Mouse (Mus musculus) MEL (cell line): ENCODE measurements around the gene Zfp60. TPM values are rescaled to one million over a fixed set of nuclear protein-coding genes. Genes with fewer than 3 reads are reported as not detected.

Experiments
- DNase-seq: peaks from one replicate; pipeline ENCODE4 v3.0.0; 2011; ENCODE audit warnings: low read depth, low spot score
- H3K27ac ChIP-seq: 2 replicates; pipeline ENCODE4 v1.5.1; 2012; ENCODE audit warnings: low read depth, mild to moderate bottlenecking, control low read depth, low read length, moderate library complexity; ENCODE audit not compliant: control insufficient read depth
- H3K27me3 ChIP-seq, 2 experiments: fragments of 150-350 bp in 1 of 2; sonication (generic) in 1 of 2; 2 replicates each; pipeline ENCODE4 v1.6.1; 2012; ENCODE audit warnings: low read length in 2 of 2, mild to moderate bottlenecking in 2 of 2, improper control_type of control experiment in 1 of 2, moderate library complexity in 1 of 2; ENCODE audit not compliant: insufficient read depth in 2 of 2, control insufficient read depth in 1 of 2
- H3K36me3 ChIP-seq, 2 experiments: 2 replicates each; pipeline ENCODE4 v1.6.1; 2012 to 2014; ENCODE audit warnings: low read length in 2 of 2, improper control_type of control experiment in 1 of 2, inconsistent platforms in 1 of 2, mild to moderate bottlenecking in 1 of 2; ENCODE audit not compliant: insufficient read depth in 2 of 2, control insufficient read depth in 1 of 2
- H3K4me1 ChIP-seq, 2 experiments: fragments of 150-350 bp in 1 of 2; sonication (generic) in 1 of 2; 2 replicates each; pipeline ENCODE4 v1.6.1; 2012; ENCODE audit warnings: low read length in 2 of 2, improper control_type of control experiment in 1 of 2, mild to moderate bottlenecking in 1 of 2; ENCODE audit not compliant: insufficient read depth in 2 of 2, control insufficient read depth in 1 of 2
- H3K4me3 ChIP-seq, 2 experiments: fragments of 150-350 bp in 1 of 2; sonication (generic) in 1 of 2; 2 replicates each; pipeline ENCODE4 v1.5.1; 2012; ENCODE audit warnings: low read depth in 2 of 2, low read length in 2 of 2, mild to moderate bottlenecking in 2 of 2, moderate library complexity in 2 of 2, control low read depth in 1 of 2, improper control_type of control experiment in 1 of 2; ENCODE audit not compliant: control insufficient read depth in 1 of 2, insufficient read depth in 1 of 2
- H3K79me2 ChIP-seq: 2 replicates; pipeline ENCODE4 v1.6.1; 2012; ENCODE audit warnings: mild to moderate bottlenecking, low read length, moderate library complexity; ENCODE audit not compliant: control insufficient read depth, poor library complexity, insufficient read depth
- H3K9ac ChIP-seq: 2 replicates; pipeline ENCODE4 v1.6.1; 2012; ENCODE audit warnings: low read depth, mild to moderate bottlenecking, control low read depth, low read length, moderate library complexity; ENCODE audit not compliant: control insufficient read depth, poor library complexity, severe bottlenecking
- H3K9me3 ChIP-seq: fragments of 150-350 bp; sonication (generic); replicated peaks from 2 replicates; pipeline ENCODE4 v1.6.1; 2012; ENCODE audit warnings: mild to moderate bottlenecking, low read length, improper control_type of control experiment, moderate library complexity; ENCODE audit not compliant: insufficient read depth
- BHLHE40 ChIP-seq: IDR thresholded peaks from 2 replicates; pipeline ENCODE4 v1.6.1; 2012; ENCODE audit warnings: low read depth, mild to moderate bottlenecking, inconsistent platforms, low read length, improper control_type of control experiment, borderline replicate concordance
- CHD1 ChIP-seq: IDR thresholded peaks from 2 replicates; pipeline ENCODE4 v1.6.1; 2012; ENCODE audit warnings: low read depth, mild to moderate bottlenecking, inconsistent platforms, low read length, improper control_type of control experiment
- CHD2 ChIP-seq: IDR thresholded peaks from 2 replicates; pipeline ENCODE4 v1.6.1; 2011; ENCODE audit warnings: low read length, improper control_type of control experiment
- E2F4 ChIP-seq: IDR thresholded peaks from 2 replicates; pipeline ENCODE4 v1.6.1; 2011; ENCODE audit warnings: low read depth, low read length, improper control_type of control experiment, borderline replicate concordance
- ELF1 ChIP-seq: IDR thresholded peaks from 2 replicates; pipeline ENCODE4 v1.6.1; 2014; ENCODE audit warnings: low read depth, mild to moderate bottlenecking, inconsistent platforms, low read length, improper control_type of control experiment, moderate library complexity
- EP300 ChIP-seq, 2 experiments: IDR thresholded peaks; 2 replicates each; pipeline ENCODE4 v1.6.1; 2011; ENCODE audit warnings: improper control_type of control experiment in 2 of 2, low read length in 2 of 2, low read depth in 1 of 2, mild to moderate bottlenecking in 1 of 2
- GABPA ChIP-seq: IDR thresholded peaks from 2 replicates; pipeline ENCODE4 v1.6.1; 2012; ENCODE audit warnings: low read depth, mild to moderate bottlenecking, inconsistent platforms, low read length, improper control_type of control experiment, moderate library complexity
- GATA1 ChIP-seq: IDR thresholded peaks from 2 replicates; pipeline ENCODE4 v1.6.1; 2011; ENCODE audit warnings: low read depth, low read length, improper control_type of control experiment
- HCFC1 ChIP-seq: IDR thresholded peaks from 2 replicates; pipeline ENCODE4 v1.6.1; 2012; ENCODE audit warnings: low read depth, mild to moderate bottlenecking, inconsistent platforms, low read length, improper control_type of control experiment, moderate library complexity
- JUND ChIP-seq: IDR thresholded peaks from 2 replicates; pipeline ENCODE4 v1.6.1; 2011; ENCODE audit warnings: low read depth, mild to moderate bottlenecking, improper control_type of control experiment, low read length
- KAT2A ChIP-seq: conservative IDR thresholded peaks from 2 replicates; pipeline ENCODE4 v1.6.1; 2012; ENCODE audit warnings: low read depth, low read length, improper control_type of control experiment, inconsistent platforms
- MAFK ChIP-seq: IDR thresholded peaks from 2 replicates; pipeline ENCODE4 v1.6.1; 2011; ENCODE audit warnings: low read depth, mild to moderate bottlenecking, low read length, improper control_type of control experiment, borderline replicate concordance
- MAX ChIP-seq: IDR thresholded peaks from 2 replicates; pipeline ENCODE4 v1.6.1; 2011; ENCODE audit warnings: low read length, improper control_type of control experiment
- MAZ ChIP-seq: IDR thresholded peaks from 2 replicates; pipeline ENCODE4 v1.6.1; 2012; ENCODE audit warnings: low read depth, mild to moderate bottlenecking, inconsistent platforms, low read length, improper control_type of control experiment
- MEF2A ChIP-seq: IDR thresholded peaks from 2 replicates; pipeline ENCODE4 v1.6.1; 2014; ENCODE audit warnings: low read depth, mild to moderate bottlenecking, inconsistent platforms, low read length, improper control_type of control experiment; ENCODE audit not compliant: poor library complexity, insufficient replicate concordance, severe bottlenecking; ENCODE audit errors: extremely low read depth
- MXI1 ChIP-seq: IDR thresholded peaks from 2 replicates; pipeline ENCODE4 v1.6.1; 2011; ENCODE audit warnings: mild to moderate bottlenecking, low read depth, low read length, improper control_type of control experiment
- MYB ChIP-seq: IDR thresholded peaks from 2 replicates; pipeline ENCODE4 v1.6.1; 2011; ENCODE audit warnings: mild to moderate bottlenecking, low read depth, low read length, improper control_type of control experiment
- MYC ChIP-seq: IDR thresholded peaks from 2 replicates; pipeline ENCODE4 v1.6.1; 2011; ENCODE audit warnings: low read depth, mild to moderate bottlenecking, low read length, improper control_type of control experiment, moderate library complexity
- NELFE ChIP-seq: IDR thresholded peaks from 2 replicates; pipeline ENCODE4 v1.6.1; 2011; ENCODE audit warnings: low read depth, low read length, improper control_type of control experiment
- NRF1 ChIP-seq: IDR thresholded peaks from 2 replicates; pipeline ENCODE4 v1.6.1; 2014; ENCODE audit warnings: low read depth, mild to moderate bottlenecking, inconsistent platforms, low read length, improper control_type of control experiment, moderate library complexity; ENCODE audit not compliant: poor library complexity, insufficient read depth, severe bottlenecking
- POLR2A ChIP-seq, 2 experiments: IDR thresholded peaks; 2 replicates each; pipeline ENCODE4 v1.6.1; 2011 to 2012; ENCODE audit warnings: low read length in 2 of 2, mild to moderate bottlenecking in 2 of 2, control low read depth in 1 of 2, improper control_type of control experiment in 1 of 2, low read depth in 1 of 2, moderate library complexity in 1 of 2; ENCODE audit not compliant: control insufficient read depth in 1 of 2, insufficient read depth in 1 of 2, poor library complexity in 1 of 2
- POLR2AphosphoS2 ChIP-seq: IDR thresholded peaks from 2 replicates; pipeline ENCODE4 v1.6.1; 2011; ENCODE audit warnings: low read length, improper control_type of control experiment
- POLR2AphosphoS5 ChIP-seq: IDR thresholded peaks from 2 replicates; pipeline ENCODE4 v1.6.1; 2012; ENCODE audit warnings: low read depth, borderline replicate concordance, mild to moderate bottlenecking, inconsistent platforms, low read length, moderate library complexity, mixed read lengths
- RAD21 ChIP-seq: IDR thresholded peaks from 2 replicates; pipeline ENCODE4 v1.6.1; 2011; ENCODE audit warnings: mild to moderate bottlenecking, low read depth, low read length, improper control_type of control experiment
- RCOR1 ChIP-seq: IDR thresholded peaks from 2 replicates; pipeline ENCODE4 v1.6.1; 2012; ENCODE audit warnings: low read depth, mild to moderate bottlenecking, inconsistent platforms, low read length, improper control_type of control experiment
- SIN3A ChIP-seq: IDR thresholded peaks from 2 replicates; pipeline ENCODE4 v1.6.1; 2012; ENCODE audit warnings: low read length, improper control_type of control experiment, inconsistent platforms
- SMC3 ChIP-seq: IDR thresholded peaks from 2 replicates; pipeline ENCODE4 v1.6.1; 2011; ENCODE audit warnings: low read depth, low read length, improper control_type of control experiment
- TAL1 ChIP-seq: IDR thresholded peaks from 2 replicates; pipeline ENCODE4 v1.6.1; 2012; ENCODE audit warnings: mild to moderate bottlenecking, inconsistent platforms, low read length, moderate library complexity, mixed read lengths
- TCF12 ChIP-seq: IDR thresholded peaks from 2 replicates; pipeline ENCODE4 v1.6.1; 2014; ENCODE audit warnings: low read depth, mild to moderate bottlenecking, inconsistent platforms, low read length, improper control_type of control experiment, moderate library complexity
- UBTF ChIP-seq: IDR thresholded peaks from 2 replicates; pipeline ENCODE4 v1.6.1; 2012; ENCODE audit warnings: low read depth, mild to moderate bottlenecking, inconsistent platforms, low read length, improper control_type of control experiment, moderate library complexity, borderline replicate concordance; ENCODE audit not compliant: insufficient read depth
- USF1 ChIP-seq: IDR thresholded peaks from 2 replicates; pipeline ENCODE4 v1.6.1; 2014; ENCODE audit warnings: low read depth, mild to moderate bottlenecking, inconsistent platforms, low read length, improper control_type of control experiment, moderate library complexity
- USF2 ChIP-seq, 2 experiments: IDR thresholded peaks; 2 replicates each; pipeline ENCODE4 v1.6.1; 2011 to 2012; ENCODE audit warnings: improper control_type of control experiment in 2 of 2, low read length in 2 of 2, borderline replicate concordance in 1 of 2, inconsistent platforms in 1 of 2, low read depth in 1 of 2, mild to moderate bottlenecking in 1 of 2; ENCODE audit not compliant: insufficient read depth in 1 of 2
- ZC3H11A ChIP-seq: IDR thresholded peaks from 2 replicates; pipeline ENCODE4 v1.6.1; 2012; ENCODE audit warnings: low read depth, mild to moderate bottlenecking, inconsistent platforms, low read length, improper control_type of control experiment
- ZKSCAN1 ChIP-seq: IDR thresholded peaks from 2 replicates; pipeline ENCODE4 v1.6.1; 2012; ENCODE audit warnings: low read depth, mild to moderate bottlenecking, inconsistent platforms, low read length, improper control_type of control experiment, moderate library complexity
- ZMIZ1 ChIP-seq: IDR thresholded peaks from 2 replicates; pipeline ENCODE4 v1.6.1; 2012; ENCODE audit warnings: low read depth, mild to moderate bottlenecking, inconsistent platforms, low read length, improper control_type of control experiment, moderate library complexity
- ZNF384 ChIP-seq: IDR thresholded peaks from 2 replicates; pipeline ENCODE4 v1.6.1; 2012; ENCODE audit warnings: low read depth, mild to moderate bottlenecking, inconsistent platforms, low read length, improper control_type of control experiment
- polyA plus RNA-seq, 2 experiments: library from polyadenylated mRNA; stranded (reverse) in 1 of 2; unstranded in 1 of 2; fragments of >175 nt in 1 of 2; fragments of >200 nt in 1 of 2; gene quantifications; 2 replicates each; pipeline versions ENCODE4 v1.2.1 to v1.2.4; 2012; ENCODE audit warnings: low replicate concordance in 2 of 2, low read depth in 1 of 2; ENCODE audit not compliant: insufficient read length in 2 of 2, insufficient read depth in 1 of 2, missing spikeins in 1 of 2
- total RNA-seq: library from RNA; depleted of rRNA; stranded (reverse); fragments of 300-350 nt; gene quantifications from 2 replicates; pipeline ENCODE4 v1.2.3, GENCODE M21; 2012; rRNA removed

The Zfp60 gene
- total RNA-seq (6.5 and 6.7 TPM in 2 replicates), polyA plus RNA-seq (100 to 1,000 TPM in 1 of 2 experiments, 1 to 10 TPM in 1; 4.2 to 137 TPM)

DNA sequence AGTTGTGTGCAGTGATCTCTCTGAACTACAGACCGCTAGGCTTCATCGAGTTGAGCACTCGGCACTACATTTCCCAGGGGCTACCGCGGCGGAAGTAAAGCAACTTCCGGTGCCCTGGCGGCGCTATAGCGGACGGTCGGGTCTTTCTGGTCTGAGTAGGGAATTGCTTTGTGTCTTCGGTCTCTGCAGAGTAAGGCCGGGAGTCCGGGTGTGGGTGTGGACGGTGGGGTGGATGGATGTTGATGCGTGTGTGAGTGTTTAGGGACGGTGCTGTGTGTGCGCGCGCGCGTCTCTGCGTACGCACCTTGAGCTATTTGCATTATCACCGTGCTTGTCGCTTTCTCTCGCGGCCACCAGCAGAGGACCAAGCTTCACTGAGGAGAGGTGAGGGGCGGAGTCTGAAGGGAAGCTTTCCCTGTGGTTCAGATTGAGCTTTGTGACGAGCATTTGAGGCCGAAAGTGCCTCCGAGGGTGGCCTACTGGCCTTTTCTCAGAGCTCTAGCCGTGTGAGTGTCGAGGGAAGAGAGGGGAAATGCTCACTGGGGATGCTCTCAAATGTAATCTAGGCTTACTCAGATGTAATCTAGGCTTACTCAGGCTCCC, at the start of gene Zfp60:
Gene Zfp60 (plus strand): TSS at position 109 of the 603 bp plus-strand sequence.
- peaks cover 22% of the 10 kb centered on the region for H3K79me2 ChIP-seq
- H3K4me3 ChIP-seq: peak within 1 kb of the TSS; percentile 80 to 82
- no peaks in the 10 kb centered on the region for H3K27me3 ChIP-seq
- no peaks in the 10 kb centered on the region for H3K9me3 ChIP-seq
- peak within 1 kb of the TSS; percentile 70 for H3K9ac ChIP-seq
- H3K4me1 ChIP-seq: peaks cover 0 to 6% of the 10 kb centered on the region in 2 experiments; a peak in 2 of 4 replicates
- DNase-seq: peak; percentile 93
- peaks cover 0 to 6% of the 10 kb centered on the region in 2 experiments; a peak in 2 of 4 replicates for H3K36me3 ChIP-seq
- H3K27ac ChIP-seq: peak within 1 kb of the TSS; percentile 74
- TF ChIP-seq MYB (no peak), POLR2AphosphoS5 (no peak), JUND (no peak), MXI1 (peak; percentile 67), MYC (0 out of 2 replicates have a peak, but pooled peaks have one; percentile 15), ZNF384 (no peak), SIN3A (peak; percentile 63; the same call in 1 of the 2 replicates), GABPA (no peak), USF1 (no peak), BHLHE40 (no peak), MAZ (0 out of 2 replicates have a peak, but pooled peaks have one; percentile 35), MAX (0 out of 2 replicates have a peak, but pooled peaks have one; percentile 26), MEF2A (no peak), RCOR1 (no peak), CHD2 (no peak), CHD1 (no peak), E2F4 (peak; percentile 73; the same call in 1 of the 2 replicates), MAFK (no peak), NELFE (peak; percentile 92), NRF1 (peak; percentile 65), POLR2AphosphoS2 (peak; percentile 91), HCFC1 (peak; percentile 100), ELF1 (peak; percentile 88), UBTF (no peak), RAD21 (no peak), GATA1 (no peak), EP300 (IDR thresholded peaks at IDR 0.05; ENCODE audit: low read depth in 1 of 2, low read length in 2 of 2) (no peak), ZMIZ1 (no peak), ZKSCAN1 (no peak), USF2 (IDR thresholded peaks at IDR 0.05; ENCODE audit: borderline replicate concordance in 1 of 2, insufficient read depth in 1 of 2, low read depth in 1 of 2, low read length in 2 of 2) (no peak), ZC3H11A (no peak), TCF12 (no peak), SMC3 (no peak), KAT2A (peak; percentile 89), TAL1 (no peak), POLR2A (IDR thresholded peaks at IDR 0.05; ENCODE audit: control insufficient read depth in 1 of 2, insufficient read depth in 1 of 2, low read depth in 1 of 2, low read length in 2 of 2, poor library complexity in 1 of 2) (peak; percentile 74 to 93)
